Mouse (Mus musculus) monocyte, adult 5-6 weeks (primary cell): ENCODE measurements at regions not wholly inside any gene's neighbourhood (a gene's known extent, or its start where the extent isn't known, plus 50 kb on each side); places are given as distances from the start of the nearest gene placed in this dataset.

Source experiments
- ATAC-seq: fragments of 153-309, 156-312 bp; replicated peaks from 2 replicates; pipeline ENCODE4 v1.8.0; 2017; ENCODE audit warnings: mild to moderate bottlenecking; ENCODE audit not compliant: low TSS enrichment, insufficient number of reproducible peaks, severe bottlenecking, poor library complexity, low FRiP score

- no peak for ATAC-seq
Measured at GRCm38 (mm10) chr15:85657441-85657989, 75.2 kb upstream of the Wnt7b start.

- no peak for ATAC-seq
Measured at GRCm38 (mm10) chr15:85658101-85658885, 76.0 kb upstream of the Wnt7b start.

- ATAC-seq: no peak
Measured at GRCm38 (mm10) chr15:85660528-85661392, 74.0 kb upstream of the Ppara start.

- no peak for ATAC-seq
Measured at GRCm38 (mm10) chr15:85661393-85661690, 73.4 kb upstream of the Ppara start.

- no peak for ATAC-seq
Measured at GRCm38 (mm10) chr15:85661771-85662170, 73.0 kb upstream of the Ppara start.

- no peak for ATAC-seq
Measured at GRCm38 (mm10) chr15:85662271-85662670, 72.5 kb upstream of the Ppara start.

GRCm38 (mm10) chr15:85662673-85663072 lies 72.1 kb upstream of the Ppara start:
- ATAC-seq: no peak

- ATAC-seq: no peak
Measured at GRCm38 (mm10) chr15:85663757-85664431, 70.9 kb upstream of the Ppara start.

GRCm38 (mm10) chr15:85664432-85664828 lies 70.4 kb upstream of the Ppara start:
- ATAC-seq: no peak

- no peak for ATAC-seq
Measured at GRCm38 (mm10) chr15:85665181-85665821, 69.5 kb upstream of the Ppara start.

GRCm38 (mm10) chr15:85666496-85666895 lies 68.3 kb upstream of the Ppara start:
- ATAC-seq: no peak

GRCm38 (mm10) chr15:85667381-85667791 lies 67.4 kb upstream of the Ppara start:
- ATAC-seq: no peak

- no peak for ATAC-seq
Measured at GRCm38 (mm10) chr15:85667906-85668590, 66.7 kb upstream of the Ppara start.

- no peak for ATAC-seq
Measured at GRCm38 (mm10) chr15:85668871-85669651, 65.7 kb upstream of the Ppara start.

GRCm38 (mm10) chr15:85669652-85670175 lies 65.1 kb upstream of the Ppara start:
- peak; percentile 20 for ATAC-seq

- ATAC-seq: 0 out of 2 replicates have a peak, but pooled peaks have one; percentile 7
Measured at GRCm38 (mm10) chr15:85670176-85670788, 64.5 kb upstream of the Ppara start.
